Mouse (Mus musculus) Muller cell, postnatal 12 days (primary cell): ENCODE data around the gene Eppin.
"Not testable (repeated sequence)": the region's sequence is repeated elsewhere in the genome, so short reads cannot be mapped to it uniquely, and the experiment has no call there.

Experiments
- DNase-seq: peaks from one replicate; pipeline ENCODE4 v3.0.0-alpha.2; 2015; ENCODE audit errors: inconsistent ontology term

Eppin gene

GRCm38 (mm10) chr2:164593494-164593893, at the start of gene Eppin:
TSS of gene Eppin (minus strand) at chr2:164593594.
- DNase-seq, result no peak

GRCm38 (mm10) chr2:164641881-164642673, 48.7 kb upstream of the Eppin start:
- DNase-seq, result no peak

- peak; percentile 11 for DNase-seq
These were observed 47.7 kb upstream of the Eppin start for GRCm38 (mm10) chr2:164641129-164641528.

- no peak for DNase-seq
These were observed 45.3 kb upstream of the Eppin start, which contains the start of gene Wfdc16 for GRCm38 (mm10) chr2:164638696-164639095. TSS of gene Wfdc16 (minus strand) at chr2:164638796.

- DNase-seq, result no peak
These were observed 41.9 kb upstream of the Eppin start for GRCm38 (mm10) chr2:164635266-164635665.

- DNase-seq, result no peak
These were observed 28.4 kb upstream of the Eppin start for GRCm38 (mm10) chr2:164621775-164622174.

GRCm38 (mm10) chr2:164619050-164619449, 25.7 kb upstream of the Eppin start:
- no peak for DNase-seq

- DNase-seq, result no peak
These were observed 22.0 kb upstream of the Eppin start for GRCm38 (mm10) chr2:164615386-164615785.

GRCm38 (mm10) chr2:164613471-164613870, 20.1 kb upstream of the Eppin start, which contains the start of the genes Wfdc6b and Wfdc8:
TSS of gene Wfdc6b (plus strand) at chr2:164613522.
TSS of gene Wfdc8 (minus strand) at chr2:164613626.
- not testable (repeated sequence) for DNase-seq

GRCm38 (mm10) chr2:164608781-164609180, 15.4 kb upstream of the Eppin start:
- peak; percentile 14 for DNase-seq

GRCm38 (mm10) chr2:164604411-164604810, 11.0 kb upstream of the Eppin start:
- DNase-seq, result peak; percentile 40

- DNase-seq, result no peak
These were observed 10.1 kb upstream of the Eppin start for GRCm38 (mm10) chr2:164603482-164603881.

GRCm38 (mm10) chr2:164600179-164600578, 6.8 kb upstream of the Eppin start:
- no peak for DNase-seq

- peak; percentile 45 for DNase-seq
These were observed 1.4 kb downstream of the Eppin start for GRCm38 (mm10) chr2:164592014-164592413.

- not testable (repeated sequence) for DNase-seq
These were observed 8.2 kb downstream of the Eppin start, which contains the start of gene Wfdc6a for GRCm38 (mm10) chr2:164585025-164585725. TSS of gene Wfdc6a (minus strand) at chr2:164585447.

- not testable (repeated sequence) for DNase-seq
These were observed 20.0 kb downstream of the Eppin start, which contains the start of gene Spint3 for GRCm38 (mm10) chr2:164573359-164573758. TSS of gene Spint3 (minus strand) at chr2:164573459.

GRCm38 (mm10) chr2:164567460-164567859, 25.9 kb downstream of the Eppin start:
- DNase-seq, result no peak

GRCm38 (mm10) chr2:164566997-164567396, 26.4 kb downstream of the Eppin start:
- DNase-seq, result no peak

- DNase-seq, result no peak
These were observed 29.0 kb downstream of the Eppin start for GRCm38 (mm10) chr2:164564346-164564745.

- DNase-seq, result peak; percentile 68
These were observed 29.9 kb downstream of the Eppin start for GRCm38 (mm10) chr2:164563339-164564038.

GRCm38 (mm10) chr2:164562391-164563188, 30.8 kb downstream of the Eppin start, which contains the start of gene Wfdc2:
TSS of gene Wfdc2 (plus strand) at chr2:164562413.
- DNase-seq, result no peak
